Mouse (Mus musculus) G1E (cell line): ENCODE data around the gene Cyp2t4.

ENCODE experiments used
- CTCF ChIP-seq: IDR thresholded peaks from 2 replicates; pipeline ENCODE4 v1.5.1; 2012; ENCODE audit warnings: low read depth, low read length, inconsistent platforms, mixed read lengths
- TAL1 ChIP-seq: conservative IDR thresholded peaks from 2 replicates; pipeline ENCODE4 v1.6.1; 2012; ENCODE audit warnings: low read depth, low read length, inconsistent platforms, mixed read lengths

- no peak for TF ChIP-seq CTCF
- TF ChIP-seq TAL1 = no peak
Measured at GRCm38 (mm10) chr7:27168371-27168770, 14.9 kb downstream of the Cyp2t4 start.
